ENCODE assay signal across 8 mouse cellular contexts in genomic region chr19:46764763-46765117, GRCm38 (mm10). TPM values are rescaled to one million over a fixed set of nuclear protein-coding genes. Genes with fewer than 3 reads are reported as not detected.
DNase-seq lines count a peak whose midpoint lies in the region; ATAC-seq and TF ChIP-seq lines count a peak whose summit lies in the region.

No protein-coding gene starts in this region.

- DNase-seq in heart, postnatal 14 days = no peak
- no peak for DNase-seq in CH12.LX (ENCODE audit: extremely low read depth)
- no peak for DNase-seq in right cerebral cortex, adult 18-20 months
- no peak for DNase-seq in T-cell, adult 2 months (ENCODE audit: low spot score)

- TF ChIP-seq EP300 in CH12.LX (IDR thresholded peaks at IDR 0.05; ENCODE audit: low read length) = no peak

- dilution Hi-C loops in CH12.LX (cut with MboI; ENCODE audit: extremely low pct_ligation_motif_present, extremely low pct_unique_long_range_greater_than_20kb, low sequenced_read_pairs) = no loop called here

- no peaks in the 10 kb centered on the region; the same call in 1 of the 2 replicates for H3K27me3 ChIP-seq in heart, embryonic 12.5 days (replicated peaks)
- no peaks in the 10 kb centered on the region for H3K27me3 ChIP-seq in CH12.LX (replicated peaks)
- H3K27me3 ChIP-seq in intestine, postnatal 0 days (replicated peaks; ENCODE audit: control insufficient read depth, insufficient read depth, low read length) = peaks cover 8% of the 10 kb centered on the region; the same call in 1 of the 2 replicates

- H3K9me3 ChIP-seq in heart, embryonic 12.5 days (replicated peaks) = no peaks in the 10 kb centered on the region
- H3K9me3 ChIP-seq in CH12.LX (replicated peaks; ENCODE audit: low read length) = no peaks in the 10 kb centered on the region
- H3K9me3 ChIP-seq in intestine, postnatal 0 days (ENCODE audit: control insufficient read depth) = no peaks in the 10 kb centered on the region

- H3K4me2 ChIP-seq in heart, embryonic 12.5 days = peak overlapping the region; percentile 21; the same call in 1 of the 2 replicates
- H3K4me2 ChIP-seq in CH12.LX (ENCODE audit: insufficient read depth, low read depth, poor library complexity, severe bottlenecking) = peak overlapping the region; percentile 30; the same call in 1 of the 2 replicates
- H3K4me2 ChIP-seq in intestine, postnatal 0 days (replicated peaks; ENCODE audit: low read depth) = 0 out of 2 replicates have a peak overlapping the region, but pooled peaks have one; percentile 98

- H3K9ac ChIP-seq in heart, embryonic 12.5 days = no peak overlapping the region
- no peak overlapping the region for H3K9ac ChIP-seq in CH12.LX (ENCODE audit: insufficient read depth, low read depth)
- no peak overlapping the region for H3K9ac ChIP-seq in intestine, postnatal 0 days (ENCODE audit: low read depth, low read length)

- H3K4me1 ChIP-seq in heart, embryonic 12.5 days (replicated peaks) = peaks cover 14% of the 10 kb centered on the region
- H3K4me1 ChIP-seq in CH12.LX (ENCODE audit: control insufficient read depth in 1 of 2, insufficient read depth in 2 of 2) = peaks cover 18 to 19% of the 10 kb centered on the region in 2 experiments
- peaks cover 7% of the 10 kb centered on the region; the same call in 1 of the 2 replicates for H3K4me1 ChIP-seq in brown adipose tissue, adult 24 weeks (ENCODE audit: control insufficient read depth, insufficient read depth, insufficient read length, low read length)
- 0 out of 2 replicates have a peak, but pooled peaks cover 12% of the 10 kb centered on the region for H3K4me1 ChIP-seq in intestine, postnatal 0 days (replicated peaks; ENCODE audit: control insufficient read depth, insufficient read depth, low read length)

- H3K36me3 ChIP-seq in heart, embryonic 12.5 days = no peaks in the 10 kb centered on the region
- peaks cover 0 to 1% of the 10 kb centered on the region in 2 experiments for H3K36me3 ChIP-seq in CH12.LX (replicated peaks in 1 of 2; ENCODE audit: control insufficient read depth in 1 of 2, insufficient read depth in 1 of 2, low read length in 1 of 2)
- H3K36me3 ChIP-seq in intestine, postnatal 0 days (ENCODE audit: control insufficient read depth, insufficient read depth) = no peaks in the 10 kb centered on the region

- intact Hi-C loops in heart, postnatal 14 days (cut with DNase I) = no loop called here

- no peak for TF ChIP-seq RAD21 in CH12.LX (IDR thresholded peaks at IDR 0.05; ENCODE audit: low read depth, low read length)

- H3K27ac ChIP-seq in heart, embryonic 12.5 days (ENCODE audit: poor library complexity, severe bottlenecking) = no peak overlapping the region
- no peak overlapping the region for H3K27ac ChIP-seq in CH12.LX (ENCODE audit: insufficient read depth, low read depth)
- no peak overlapping the region for H3K27ac ChIP-seq in brown adipose tissue, adult 24 weeks (replicated peaks; ENCODE audit: low read depth, low read length)
- H3K27ac ChIP-seq in intestine, postnatal 0 days (ENCODE audit: low read depth, low read length) = no peak overlapping the region

- TF ChIP-seq CTCF in CH12.LX (conservative IDR thresholded peaks at IDR 0.05 in 1 of 2, IDR thresholded peaks at IDR 0.05 in 1 of 2; ENCODE audit: low read depth in 2 of 2, low read length in 2 of 2) = no peak
- TF ChIP-seq CTCF in intestine, postnatal 0 days (IDR thresholded peaks at IDR 0.05; ENCODE audit: low read depth) = no peak

- no peak for TF ChIP-seq POLR2A in CH12.LX (IDR thresholded peaks at IDR 0.05; ENCODE audit: low read depth, low read length)

- H3K79me2 ChIP-seq in CH12.LX (replicated peaks; ENCODE audit: control insufficient read depth, extremely low read depth, insufficient read depth, poor library complexity, severe bottlenecking) = no peaks in the 10 kb centered on the region

- no peak for ATAC-seq in heart, embryonic 12.5 days (ENCODE audit: insufficient number of reproducible peaks, low FRiP score)
- ATAC-seq in intestine, postnatal 0 days = no peak
- no peak for ATAC-seq in monocyte, adult 5-6 weeks (replicated peaks; ENCODE audit: insufficient number of reproducible peaks, low FRiP score, low TSS enrichment, poor library complexity, severe bottlenecking)

- WGBS in heart, embryonic 12.5 days = 78% methylated on average over 9 of the region's 9 CpGs
- 84% methylated on average over 9 of the region's 9 CpGs for WGBS in intestine, postnatal 0 days

- in situ Hi-C loops in CH12.LX (cut with MboI; ENCODE audit: low pct_ligation_motif_present, low pct_unique_long_range_greater_than_20kb, low sequenced_read_pairs) = loop anchor here (5.0 to 10.0 kb wide), 2 partner anchors 108 to 220 kb away; no protein-coding TSS in a partner anchor

- no peak overlapping the region for H3K4me3 ChIP-seq in heart, embryonic 12.5 days
- H3K4me3 ChIP-seq in CH12.LX (replicated peaks in 1 of 3; ENCODE audit: low read depth in 2 of 3, low read length in 2 of 3, poor library complexity in 1 of 3) = no peak overlapping the region
- H3K4me3 ChIP-seq in brown adipose tissue, adult 24 weeks (ENCODE audit: insufficient read depth, low read depth, low read length) = peak overlapping the region; percentile 52
- H3K4me3 ChIP-seq in intestine, postnatal 0 days (ENCODE audit: low read depth, low read length) = no peak overlapping the region

TF ChIP-seq in CH12.LX, 34 proteins besides CTCF, POLR2A, EP300 and RAD21:
- TF ChIP-seq ZKSCAN1 (IDR thresholded peaks at IDR 0.05; ENCODE audit: borderline replicate concordance, low read depth, low read length) = no peak
- no peak for TF ChIP-seq ETS1 (conservative IDR thresholded peaks at IDR 0.05; ENCODE audit: low read depth, low read length)
- no peak for TF ChIP-seq UBTF (IDR thresholded peaks at IDR 0.05; ENCODE audit: low read depth, low read length)
- TF ChIP-seq NELFE (IDR thresholded peaks at IDR 0.05; ENCODE audit: low read depth, low read length) = no peak
- TF ChIP-seq TCF12 (IDR thresholded peaks at IDR 0.05; ENCODE audit: low read depth, low read length) = no peak
- TF ChIP-seq HCFC1 (IDR thresholded peaks at IDR 0.05; ENCODE audit: low read depth, low read length) = no peak
- TF ChIP-seq TBP (conservative IDR thresholded peaks at IDR 0.05; ENCODE audit: low read depth, low read length) = no peak
- no peak for TF ChIP-seq JUND (conservative IDR thresholded peaks at IDR 0.05; ENCODE audit: low read depth, low read length)
- TF ChIP-seq ZNF384 (IDR thresholded peaks at IDR 0.05; ENCODE audit: low read depth, low read length) = no peak
- no peak for TF ChIP-seq SIN3A (IDR thresholded peaks at IDR 0.05; ENCODE audit: low read length)
- no peak for TF ChIP-seq ZMIZ1 (IDR thresholded peaks at IDR 0.05; ENCODE audit: low read depth, low read length)
- TF ChIP-seq CHD2 (IDR thresholded peaks at IDR 0.05; ENCODE audit: low read length) = no peak
- TF ChIP-seq SMC3 (IDR thresholded peaks at IDR 0.05; ENCODE audit: low read depth, low read length) = no peak

RNA-seq across cellular contexts. Expression of gene Cnnm2, which starts 3.3 kb away (rescaled TPM):
- 3.9 and 4.0 TPM in 2 replicates for polyA plus RNA-seq in heart, embryonic 12.5 days (2016; fragmentation: Nextera tagmentation; extraction: Ambion mirVana)
- total RNA-seq in heart, postnatal 14 days (2021) = 1 to 10 TPM; 6.4 to 7.2 TPM
- total RNA-seq in CH12.LX (2012; rRNA removed) = 3.1 and 3.7 TPM in 2 replicates
- total RNA-seq in CH12.LX (2014; rRNA removed) = 1.8 and 2.4 TPM in 2 replicates
- 1.8 and 2.6 TPM in 2 replicates for polyA plus RNA-seq in CH12.LX (2012; ENCODE audit: insufficient read length, low read depth)
- polyA plus RNA-seq in brown adipose tissue, adult 24 weeks (2012; ENCODE audit: insufficient read depth, insufficient read length, missing spikeins) = 27.5 and 28.7 TPM in 2 replicates
- 6.5 TPM in 2 replicates for polyA plus RNA-seq in intestine, postnatal 0 days (2015; fragmentation: Nextera tagmentation; extraction: Ambion mirVana)
- 2.6 to 10.0 TPM (median 5.9 TPM) in 3 replicates for total RNA-seq in monocyte, adult 5-6 weeks (2017)

RNA-seq across cellular contexts. Expression of gene As3mt, which starts 57.5 kb away (rescaled TPM):
- 50.3 and 51.3 TPM in 2 replicates for polyA plus RNA-seq in heart, embryonic 12.5 days (2016; fragmentation: Nextera tagmentation; extraction: Ambion mirVana)
- 10 to 100 TPM; 73.6 to 79.9 TPM for total RNA-seq in heart, postnatal 14 days (2021)
- total RNA-seq in CH12.LX (2012; rRNA removed) = 30.7 and 34.4 TPM in 2 replicates
- 43.3 and 50.1 TPM in 2 replicates for total RNA-seq in CH12.LX (2014; rRNA removed)
- 47.7 and 52.1 TPM in 2 replicates for polyA plus RNA-seq in CH12.LX (2012; ENCODE audit: insufficient read length, low read depth)
- polyA plus RNA-seq in brown adipose tissue, adult 24 weeks (2012; ENCODE audit: insufficient read depth, insufficient read length, missing spikeins) = 10.1 and 13.3 TPM in 2 replicates
- polyA plus RNA-seq in intestine, postnatal 0 days (2015; fragmentation: Nextera tagmentation; extraction: Ambion mirVana) = 46.4 and 49.0 TPM in 2 replicates
- total RNA-seq in monocyte, adult 5-6 weeks (2017) = 43.3 to 130 TPM (median 45.7 TPM) in 3 replicates

Comparison
In these comparisons a context has a peak if more than half of its experiments do, and no peak if none do; other contexts are left out.
1. H3K4me2 ChIP-seq: peak in every context shown above with its lines; median percentile 98 in intestine, postnatal 0 days; 30 in CH12.LX; 21 in heart, embryonic 12.5 days.